Mouse (Mus musculus) heart, embryonic 10.5 days (tissue): Measurements from ENCODE around the gene Car4. TPM values are rescaled to one million over a fixed set of nuclear protein-coding genes. Genes with fewer than 3 reads are reported as not detected.

Experiments
- DNase-seq: peaks from one replicate; pipeline ENCODE4 v3.0.0-alpha.2; 2017; ENCODE audit warnings: low spot score
- H3K27ac ChIP-seq: fragments of 300-500 bp; sonication (generic); 2 replicates; pipeline ENCODE4 v1.5.1; 2016; ENCODE audit warnings: mild to moderate bottlenecking
- H3K27me3 ChIP-seq: fragments of 300-500 bp; sonication (generic); 2 replicates; pipeline ENCODE4 v1.6.1; 2016; ENCODE audit warnings: mild to moderate bottlenecking; ENCODE audit not compliant: poor library complexity, insufficient read depth, severe bottlenecking
- H3K36me3 ChIP-seq: fragments of 300-500 bp; sonication (generic); 2 replicates; pipeline ENCODE4 v1.6.1; 2016; ENCODE audit warnings: mild to moderate bottlenecking, moderate library complexity
- H3K4me1 ChIP-seq: fragments of 300-500 bp; sonication (generic); 2 replicates; pipeline ENCODE4 v1.6.1; 2016; ENCODE audit warnings: mild to moderate bottlenecking
- H3K4me3 ChIP-seq: fragments of 300-500 bp; sonication (generic); 2 replicates; pipeline ENCODE4 v1.5.1; 2016; ENCODE audit warnings: mild to moderate bottlenecking, moderate library complexity
- H3K9me3 ChIP-seq: fragments of 300-500 bp; sonication (generic); 2 replicates; pipeline ENCODE4 v1.6.1; 2016; ENCODE audit warnings: mild to moderate bottlenecking, moderate library complexity
- WGBS: fragments of 180-500 bp; shearing (Covaris S2); methylation state at CpG from one replicate; pipeline ENCODE4 v1.1.7; 2016; 5-methylcytosine and 5-hydroxymethylcytosine counted together
- polyA plus RNA-seq: library from polyadenylated mRNA; unstranded; fragments of >200 nt; fragmentation: Nextera tagmentation; extraction: Ambion mirVana; gene quantifications from 2 replicates; pipeline ENCODE4 v1.2.1, GENCODE M21; 2016

Car4 gene
- polyA plus RNA-seq, 1 experiment from 2014 or later, result 38.2 TPM

- H3K36me3 ChIP-seq, result no peaks in the 10 kb centered on the region
- no peaks in the 10 kb centered on the region for H3K9me3 ChIP-seq
- peak; percentile 90 for DNase-seq
- peaks cover 23% of the 10 kb centered on the region for H3K4me1 ChIP-seq
- no peak overlapping the region for H3K27ac ChIP-seq
- peaks cover 14% of the 10 kb centered on the region; the same call in 1 of the 2 replicates for H3K27me3 ChIP-seq
- WGBS, result under 1% methylated on average over 15 of the region's 15 CpGs
- H3K4me3 ChIP-seq, result peak overlapping the region; percentile 37
These were observed 13.6 kb upstream of the Car4 start for GRCm38 (mm10) chr11:84943948-84944347.

- Histone ChIP-seq H3K36me3 (no peaks in the 10 kb centered on the region), H3K9me3 (no peaks in the 10 kb centered on the region), H3K27me3 (peaks cover 14% of the 10 kb centered on the region; the same call in 1 of the 2 replicates), H3K4me3 (no peak overlapping the region), H3K27ac (no peak overlapping the region), H3K4me1 (peaks cover 23% of the 10 kb centered on the region)
- 2% methylated on average over 12 of the region's 12 CpGs for WGBS
- DNase-seq, result no peak
These were observed 12.7 kb upstream of the Car4 start for GRCm38 (mm10) chr11:84944639-84945435.

- Histone ChIP-seq H3K4me1 (peaks cover 23% of the 10 kb centered on the region), H3K27ac (no peak overlapping the region), H3K9me3 (no peaks in the 10 kb centered on the region), H3K27me3 (peaks cover 14% of the 10 kb centered on the region; the same call in 1 of the 2 replicates), H3K36me3 (no peaks in the 10 kb centered on the region), H3K4me3 (no peak overlapping the region)
- no peak for DNase-seq
- 45% methylated on average over 3 of the region's 3 CpGs for WGBS
These were observed 11.7 kb upstream of the Car4 start for GRCm38 (mm10) chr11:84945841-84946240.

DNA sequence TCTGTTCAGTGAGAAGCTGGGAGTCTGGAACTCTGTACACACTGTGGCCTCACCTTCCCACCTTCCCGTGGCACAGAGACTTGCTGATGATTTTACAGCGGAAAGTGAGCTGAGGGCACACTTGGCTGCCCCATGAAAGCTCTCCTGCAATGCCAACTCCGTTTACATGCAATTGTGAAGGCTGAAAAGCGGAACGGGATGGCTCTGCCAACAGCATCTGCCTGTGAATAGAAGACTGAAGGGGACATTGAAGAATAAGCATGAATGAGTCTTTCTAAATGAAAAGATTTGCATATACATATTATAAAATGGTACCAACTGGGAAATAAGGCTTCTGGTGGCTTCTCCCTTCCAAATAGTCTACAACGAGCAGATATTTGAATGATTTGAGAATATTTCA, 10.4 kb upstream of the Car4 start:
- peaks cover 14% of the 10 kb centered on the region; the same call in 1 of the 2 replicates for H3K27me3 ChIP-seq
- WGBS, result 79% methylated on average over 6 of the region's 6 CpGs
- H3K27ac ChIP-seq, result no peak overlapping the region
- no peak for DNase-seq
- no peaks in the 10 kb centered on the region for H3K36me3 ChIP-seq
- H3K9me3 ChIP-seq, result no peaks in the 10 kb centered on the region
- no peak overlapping the region for H3K4me3 ChIP-seq
- peaks cover 23% of the 10 kb centered on the region for H3K4me1 ChIP-seq

GRCm38 (mm10) chr11:84948114-84948513, 9.5 kb upstream of the Car4 start:
- Histone ChIP-seq H3K4me1 (peaks cover 23% of the 10 kb centered on the region), H3K36me3 (no peaks in the 10 kb centered on the region), H3K9me3 (no peaks in the 10 kb centered on the region), H3K4me3 (no peak overlapping the region), H3K27ac (no peak overlapping the region), H3K27me3 (peaks cover 14% of the 10 kb centered on the region; the same call in 1 of the 2 replicates)
- DNase-seq, result no peak
- WGBS, result 59% methylated on average over 3 of the region's 3 CpGs

DNA sequence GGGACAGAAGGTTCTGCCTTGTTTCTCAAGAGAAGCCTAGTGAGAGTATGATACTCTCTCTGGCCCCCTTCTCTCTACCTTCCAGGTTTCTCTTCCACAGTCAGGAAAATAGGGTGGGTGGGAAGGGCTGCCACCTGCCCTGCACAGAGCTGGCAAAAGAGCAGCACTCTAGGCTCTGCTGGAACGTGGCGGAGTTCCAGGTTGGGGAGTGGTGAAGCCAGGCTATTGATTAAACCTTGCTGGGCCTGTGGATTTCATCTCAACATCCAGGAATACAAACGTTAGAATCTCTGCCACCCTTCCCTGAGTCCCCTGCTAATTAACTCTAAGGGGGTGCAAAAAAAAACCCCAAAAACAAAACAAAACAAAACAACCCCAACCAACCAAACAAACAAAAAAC, 9.1 kb upstream of the Car4 start:
- Histone ChIP-seq H3K27me3 (peaks cover 14% of the 10 kb centered on the region; the same call in 1 of the 2 replicates), H3K27ac (no peak overlapping the region), H3K9me3 (no peaks in the 10 kb centered on the region), H3K4me3 (no peak overlapping the region), H3K4me1 (peaks cover 21% of the 10 kb centered on the region), H3K36me3 (no peaks in the 10 kb centered on the region)
- WGBS, result 51% methylated on average over 3 of the region's 3 CpGs
- no peak for DNase-seq

DNA sequence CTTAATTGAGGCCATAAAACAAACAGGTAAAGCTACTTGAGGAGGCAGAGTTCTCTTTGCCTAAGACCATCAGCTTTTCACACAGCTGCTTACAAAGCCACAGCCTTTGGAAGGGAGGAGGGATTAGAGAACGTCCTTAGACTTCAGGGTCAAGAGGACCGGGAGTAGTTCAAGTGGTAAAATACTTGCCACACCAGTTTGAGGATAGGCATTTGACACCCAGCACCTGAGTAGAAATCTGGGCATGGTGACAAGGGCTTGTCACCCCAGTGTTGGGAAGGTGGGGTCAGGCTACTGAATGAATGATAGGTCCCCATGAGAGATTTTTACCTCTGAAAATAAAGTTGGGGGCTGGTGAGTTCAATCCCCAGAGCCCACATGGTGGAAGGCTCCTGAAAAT, 5.0 kb upstream of the Car4 start:
- DNase-seq, result no peak
- H3K4me3 ChIP-seq, result no peak overlapping the region

GRCm38 (mm10) chr11:84956400-84956799, 1.2 kb upstream of the Car4 start:
- Histone ChIP-seq H3K27ac (no peak overlapping the region), H3K4me1 (peaks cover 31% of the 10 kb centered on the region), H3K36me3 (no peaks in the 10 kb centered on the region), H3K9me3 (no peaks in the 10 kb centered on the region), H3K4me3 (no peak overlapping the region), H3K27me3 (peaks cover 38% of the 10 kb centered on the region)
- no peak for DNase-seq
- WGBS, result 34% methylated on average over 5 of the region's 5 CpGs

More for the DNA sequence above, 5.0 kb upstream of the Car4 start:
- no peaks in the 10 kb centered on the region for H3K36me3 ChIP-seq
- H3K9me3 ChIP-seq, result no peaks in the 10 kb centered on the region
- H3K27me3 ChIP-seq, result peaks cover 20% of the 10 kb centered on the region
- no peak overlapping the region for H3K27ac ChIP-seq
- peaks cover 5% of the 10 kb centered on the region for H3K4me1 ChIP-seq
- WGBS, result 29% methylated on average over 2 of the region's 2 CpGs

- peaks cover 31% of the 10 kb centered on the region for H3K4me1 ChIP-seq
- 4% methylated on average over 15 of the region's 15 CpGs for WGBS
- no peak for DNase-seq
- H3K27ac ChIP-seq, result no peak overlapping the region
- no peaks in the 10 kb centered on the region for H3K36me3 ChIP-seq
- H3K27me3 ChIP-seq, result peaks cover 38% of the 10 kb centered on the region
- H3K4me3 ChIP-seq, result peak overlapping the region; percentile 54
- no peaks in the 10 kb centered on the region for H3K9me3 ChIP-seq
These were observed 415 bp upstream of the Car4 start for GRCm38 (mm10) chr11:84957171-84957570.

DNA sequence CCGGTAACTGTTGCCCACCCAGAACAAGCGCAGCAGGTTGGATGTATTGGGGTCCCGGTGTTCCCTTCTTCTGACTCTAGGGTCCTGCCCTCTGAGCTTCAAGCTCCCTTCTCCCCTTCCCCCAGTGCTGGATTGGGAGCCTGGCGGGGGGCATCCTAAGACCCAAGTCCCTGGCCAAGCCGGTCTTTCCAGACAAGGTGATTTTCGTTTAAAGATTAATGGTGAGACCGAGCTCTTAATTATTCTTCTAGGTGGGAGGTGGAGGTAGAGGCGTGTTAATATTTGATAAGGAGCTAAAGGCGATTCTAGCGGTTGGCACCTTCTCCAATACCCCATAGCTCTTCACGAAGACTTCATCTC, 665 bp downstream of the Car4 start:
- Histone ChIP-seq H3K4me3 (peak overlapping the region; percentile 54), H3K4me1 (peaks cover 31% of the 10 kb centered on the region), H3K27ac (no peak overlapping the region), H3K9me3 (no peaks in the 10 kb centered on the region), H3K36me3 (no peaks in the 10 kb centered on the region), H3K27me3 (peaks cover 38% of the 10 kb centered on the region)
- no peak for DNase-seq
- WGBS, result 3% methylated on average over 11 of the region's 11 CpGs

DNA sequence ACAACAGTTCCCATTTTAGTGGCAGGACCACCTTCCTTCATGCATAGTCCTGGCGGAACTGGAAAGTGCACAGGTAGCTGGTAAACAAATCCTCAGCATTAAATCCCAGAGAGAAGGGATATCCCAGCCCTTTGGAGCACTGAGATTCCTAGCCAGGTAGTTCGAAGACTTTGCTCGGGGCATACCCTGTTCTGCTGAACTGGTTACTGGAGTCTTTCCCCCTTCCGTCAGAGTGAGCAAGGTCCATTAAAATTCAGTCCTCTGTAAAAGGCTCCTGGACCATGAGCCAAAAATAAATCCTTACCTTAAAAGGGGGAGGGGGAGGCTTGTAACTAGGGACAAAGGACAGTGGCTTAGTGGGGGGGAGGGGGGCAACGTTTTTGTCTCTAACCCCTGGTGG, 1.6 kb downstream of the Car4 start:
- no peak for DNase-seq

GRCm38 (mm10) chr11:84959701-84960181, 2.2 kb downstream of the Car4 start:
- no peaks in the 10 kb centered on the region for H3K9me3 ChIP-seq
- H3K27ac ChIP-seq, result peak overlapping the region; percentile 70; the same call in 1 of the 2 replicates
- H3K4me3 ChIP-seq, result peak overlapping the region; percentile 39
- H3K4me1 ChIP-seq, result peaks cover 31% of the 10 kb centered on the region
- peaks cover 38% of the 10 kb centered on the region for H3K27me3 ChIP-seq
- no peaks in the 10 kb centered on the region for H3K36me3 ChIP-seq
- WGBS, result 3% methylated on average over 9 of the region's 9 CpGs
- no peak for DNase-seq

More for the DNA sequence above, 1.6 kb downstream of the Car4 start:
- Histone ChIP-seq H3K27me3 (peaks cover 38% of the 10 kb centered on the region), H3K36me3 (no peaks in the 10 kb centered on the region), H3K27ac (peak overlapping the region; percentile 70; the same call in 1 of the 2 replicates), H3K4me1 (peaks cover 31% of the 10 kb centered on the region), H3K9me3 (no peaks in the 10 kb centered on the region), H3K4me3 (peak overlapping the region; percentile 39)
- 33% methylated on average over 5 of the region's 5 CpGs for WGBS

DNA sequence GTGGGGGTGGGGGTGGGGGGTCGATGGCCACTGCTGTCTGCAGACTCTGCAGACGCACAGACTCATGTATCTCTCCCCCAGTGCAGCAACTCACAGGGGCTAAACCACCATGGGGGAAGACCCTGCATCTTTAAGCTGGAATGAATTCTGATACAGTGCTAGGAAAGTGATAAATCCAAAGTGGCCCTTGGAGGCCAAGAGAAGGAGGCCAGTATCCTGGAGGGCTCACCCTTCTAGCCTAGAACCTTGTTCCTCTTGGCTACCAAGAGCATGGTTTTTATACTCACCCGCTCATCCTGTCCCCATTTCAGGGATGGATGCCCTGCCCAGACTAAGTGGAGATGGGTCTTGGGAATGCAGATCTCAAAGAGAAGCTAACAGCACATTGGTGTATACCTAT, 2.7 kb downstream of the Car4 start:
- WGBS, result 35% methylated on average over 3 of the region's 3 CpGs
- Histone ChIP-seq H3K27me3 (peaks cover 38% of the 10 kb centered on the region), H3K27ac (peak overlapping the region; percentile 70; the same call in 1 of the 2 replicates), H3K9me3 (no peaks in the 10 kb centered on the region), H3K4me3 (peak overlapping the region; percentile 39; the same call in 1 of the 2 replicates), H3K4me1 (peaks cover 31% of the 10 kb centered on the region), H3K36me3 (no peaks in the 10 kb centered on the region)
- DNase-seq, result no peak
